Mouse (Mus musculus): ENCODE results near the gene Trim66. TPM values are rescaled to one million over a fixed set of nuclear protein-coding genes. Genes with fewer than 3 reads are reported as not detected.

Gene Trim66
- total RNA-seq (2017) = 0.05 and 0.09 TPM in 2 replicates

DNA sequence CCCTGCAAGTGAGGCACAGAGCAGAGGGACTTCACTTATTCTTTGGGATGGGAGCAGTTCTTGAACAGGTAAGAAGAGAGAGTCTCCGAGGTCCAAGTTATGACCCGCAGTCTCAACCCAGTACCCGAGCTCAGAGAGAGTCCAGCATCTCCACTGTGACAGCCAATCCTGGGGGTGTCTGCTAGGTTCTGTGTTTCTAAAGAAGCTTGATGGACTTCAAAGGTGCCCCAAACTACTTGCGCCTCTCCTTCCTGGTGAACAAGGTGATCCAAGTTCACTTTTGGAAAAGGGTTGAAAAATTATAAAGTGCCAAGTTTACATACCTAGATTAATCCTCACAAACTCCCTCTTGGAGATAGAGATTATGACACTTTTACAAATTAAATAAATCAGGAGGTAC is at the start of gene Trim66:
Gene Trim66, minus strand, starts transcription at position 101 of the 400 bp plus-strand sequence.
- ATAC-seq (replicated peaks; ENCODE audit: low read depth, poor library complexity, severe bottlenecking) = no peak

DNA sequence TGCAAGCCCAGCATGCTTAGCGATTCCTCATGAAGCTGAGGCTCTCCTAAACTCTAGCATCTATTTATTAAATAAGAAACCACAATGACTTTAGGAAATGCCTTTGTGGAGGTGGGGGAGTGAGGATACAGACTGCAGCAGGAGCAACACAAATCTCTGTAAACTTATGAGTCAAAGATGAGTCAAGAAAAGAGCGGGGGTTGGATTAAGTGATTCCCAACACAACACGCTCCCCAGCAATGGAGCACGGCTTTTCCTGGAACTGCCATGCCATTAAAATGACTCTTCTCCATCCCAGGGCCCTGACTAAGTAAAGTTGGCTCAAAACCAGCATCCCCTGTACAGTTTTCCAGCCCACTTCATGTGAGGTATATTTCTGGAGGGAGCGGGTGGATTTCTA is 38.8 kb upstream of the Trim66 start:
- no peak for ATAC-seq (replicated peaks; ENCODE audit: low read depth, poor library complexity, severe bottlenecking)

DNA sequence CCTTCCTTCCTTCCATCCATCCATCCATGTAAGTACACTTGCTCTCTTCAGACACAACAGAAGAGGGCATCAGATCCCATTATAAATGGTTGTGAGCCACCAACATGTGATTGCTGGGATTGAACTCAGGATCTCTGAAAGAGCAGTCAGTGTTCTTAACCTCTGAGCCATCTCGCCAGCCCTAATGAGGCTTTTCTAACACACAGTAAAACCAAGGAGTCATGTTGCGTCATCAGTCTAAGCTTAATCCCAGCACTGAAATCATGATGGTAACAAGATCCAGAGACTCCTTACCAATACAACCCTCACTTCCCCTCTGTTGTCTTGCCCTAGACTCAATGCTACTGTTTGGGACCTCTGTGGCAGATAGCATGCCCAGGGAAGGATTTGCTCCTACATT is 38.3 kb upstream of the Trim66 start:
- ATAC-seq (replicated peaks; ENCODE audit: low read depth, poor library complexity, severe bottlenecking) = no peak

DNA sequence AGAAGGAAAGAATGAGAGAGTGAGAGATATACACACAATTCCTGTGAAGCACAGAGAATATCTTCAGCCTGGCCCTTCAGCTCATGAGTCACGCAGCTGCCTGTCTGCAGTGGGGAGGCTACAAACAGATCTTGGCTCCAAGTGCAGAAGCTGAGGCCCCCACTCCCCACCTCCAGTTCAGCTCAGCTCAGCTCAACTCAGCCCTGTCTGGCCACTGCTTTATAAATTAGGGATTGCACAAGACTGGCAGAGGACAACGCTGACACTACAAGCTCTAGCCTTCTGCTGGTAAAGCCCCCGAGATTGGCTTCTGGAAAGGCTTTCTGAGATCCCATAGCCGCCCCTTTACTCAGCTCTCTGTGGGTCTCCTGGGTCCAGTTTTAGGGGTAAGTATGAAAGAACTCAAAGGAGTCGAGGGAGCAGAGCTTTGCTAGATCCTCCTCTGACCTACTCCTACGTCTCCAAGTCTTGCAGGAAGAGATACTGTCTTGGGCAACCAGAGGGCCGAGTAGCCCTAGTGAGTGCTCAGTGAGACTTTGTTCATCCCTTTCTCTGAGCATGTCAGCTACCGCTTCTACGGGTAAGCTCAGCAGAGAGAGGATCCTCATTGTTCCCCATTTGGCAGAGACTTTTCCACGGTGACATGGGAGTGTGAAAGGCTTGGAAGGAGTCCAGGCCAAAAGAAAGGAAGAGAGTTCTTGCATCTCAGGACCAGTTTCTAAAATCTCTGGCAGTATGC is 37.5 kb upstream of the Trim66 start:
- no peak for ATAC-seq (replicated peaks; ENCODE audit: low read depth, poor library complexity, severe bottlenecking)

DNA sequence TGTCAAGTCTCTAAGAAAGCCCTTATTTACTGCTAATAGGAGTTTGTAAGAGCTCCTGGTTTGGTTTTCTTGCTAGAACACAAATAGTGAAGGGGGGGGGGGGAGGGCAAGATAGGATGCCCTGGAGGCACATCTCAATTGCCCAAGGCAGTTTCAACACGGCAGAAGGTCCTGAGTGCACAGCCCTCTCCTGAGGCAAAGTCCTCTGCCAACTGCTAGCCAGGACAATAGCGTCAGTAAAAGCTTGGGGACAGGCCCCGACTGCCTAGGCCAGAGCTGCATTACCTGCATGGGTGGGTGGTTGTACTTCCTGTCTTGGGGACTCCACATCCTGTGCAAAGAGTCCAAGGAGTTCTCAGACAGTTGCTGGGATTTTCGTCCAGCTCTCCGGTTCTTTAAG is 36.9 kb upstream of the Trim66 start:
- no peak for ATAC-seq (replicated peaks; ENCODE audit: low read depth, poor library complexity, severe bottlenecking)

DNA sequence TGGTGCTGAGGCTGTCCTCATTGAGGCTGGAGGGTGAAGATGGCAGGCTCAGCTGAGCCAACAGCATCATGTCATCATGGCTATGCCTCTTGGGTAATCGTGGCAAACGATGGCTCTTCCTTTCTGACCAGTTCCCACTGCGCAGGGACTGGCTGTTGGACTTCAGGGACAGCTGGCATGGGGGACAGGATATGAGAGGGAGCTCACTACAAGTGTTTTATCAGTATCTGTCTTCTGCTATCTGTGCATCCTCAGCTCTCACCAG is 34.4 kb upstream of the Trim66 start:
- no peak for ATAC-seq (replicated peaks; ENCODE audit: low read depth, poor library complexity, severe bottlenecking)

DNA sequence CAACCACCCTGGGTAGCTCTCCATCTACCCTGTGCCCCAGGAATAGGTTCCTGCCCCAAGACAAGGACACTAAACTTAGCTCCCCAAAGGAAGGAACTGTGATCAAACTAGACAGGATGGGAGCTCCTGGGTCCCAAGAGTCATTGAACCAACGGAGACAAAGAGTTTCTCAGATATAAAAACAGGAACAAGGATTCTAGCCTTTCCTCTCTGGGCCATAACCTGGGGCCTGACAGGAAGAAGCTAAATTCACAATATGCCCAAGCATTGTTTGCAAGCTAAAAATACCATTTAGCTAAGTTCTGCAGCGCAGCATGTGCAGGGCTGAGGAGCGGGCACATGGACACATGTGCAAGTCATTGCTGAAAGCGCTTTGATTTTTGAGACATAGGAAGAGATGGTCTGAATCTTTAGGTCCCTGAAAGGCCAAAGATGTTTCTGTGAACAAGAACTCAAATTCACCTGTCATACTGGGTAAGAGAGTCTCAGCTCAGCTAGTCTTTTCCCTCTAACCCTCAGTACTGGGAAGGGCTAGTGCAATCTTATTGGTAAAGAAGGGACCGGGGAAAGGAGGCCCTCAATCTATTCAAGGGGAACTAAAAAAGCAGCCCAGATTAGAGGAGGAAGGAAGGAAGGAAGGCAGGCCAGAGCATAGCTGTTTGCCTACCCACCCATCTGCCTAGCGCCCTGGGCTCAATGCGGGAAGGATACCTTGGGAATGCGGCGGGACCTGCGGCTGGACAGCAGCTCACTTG is 33.9 kb upstream of the Trim66 start:
- peak; percentile 46; the same call in 1 of the 2 replicates for ATAC-seq (replicated peaks; ENCODE audit: low read depth, poor library complexity, severe bottlenecking)

DNA sequence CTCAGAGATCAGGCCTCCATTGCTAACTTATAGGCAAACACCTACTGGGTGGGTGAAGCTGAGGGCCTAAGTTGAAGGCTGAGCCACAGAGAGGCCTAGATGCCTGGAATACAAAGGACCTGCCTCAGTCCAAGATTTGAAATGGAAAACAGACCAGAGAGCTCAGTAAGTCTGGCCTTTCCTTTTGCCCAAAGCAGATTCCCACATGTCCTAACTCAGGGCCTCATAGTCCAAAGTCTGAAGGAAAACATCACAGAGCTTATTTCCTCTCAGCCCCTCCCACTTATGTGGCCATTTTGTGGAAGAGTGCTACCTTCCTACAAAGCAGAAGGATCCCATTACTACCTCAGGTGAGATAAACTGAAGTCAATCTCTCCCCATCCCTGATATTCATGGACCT is 33.0 kb upstream of the Trim66 start:
- no peak for ATAC-seq (replicated peaks; ENCODE audit: low read depth, poor library complexity, severe bottlenecking)

DNA sequence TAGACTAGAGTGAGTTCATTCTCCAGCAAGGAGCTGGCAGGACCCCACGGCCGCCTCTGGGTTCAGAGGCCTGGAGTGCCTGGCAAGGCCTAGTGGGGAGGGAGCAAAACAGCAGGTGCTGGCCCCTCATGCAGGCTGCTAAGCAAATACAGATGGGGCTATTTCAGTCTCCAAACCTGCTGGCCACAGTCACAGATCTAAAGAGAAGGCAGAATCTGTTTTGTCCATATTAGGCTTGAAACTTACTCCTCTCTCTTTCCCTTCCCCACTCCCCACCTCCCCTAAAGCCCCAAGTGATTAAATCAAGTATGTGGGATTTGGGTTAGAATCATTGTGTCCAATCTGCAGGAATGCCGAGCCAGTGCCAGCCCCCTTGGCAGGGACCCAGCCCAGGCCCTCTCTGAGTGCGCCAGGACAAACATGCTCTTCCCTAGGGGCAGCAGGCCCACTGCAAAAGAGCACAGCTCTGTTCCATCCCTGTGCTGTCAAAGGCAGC is 28.6 kb upstream of the Trim66 start:
- ATAC-seq (replicated peaks; ENCODE audit: low read depth, poor library complexity, severe bottlenecking) = no peak

DNA sequence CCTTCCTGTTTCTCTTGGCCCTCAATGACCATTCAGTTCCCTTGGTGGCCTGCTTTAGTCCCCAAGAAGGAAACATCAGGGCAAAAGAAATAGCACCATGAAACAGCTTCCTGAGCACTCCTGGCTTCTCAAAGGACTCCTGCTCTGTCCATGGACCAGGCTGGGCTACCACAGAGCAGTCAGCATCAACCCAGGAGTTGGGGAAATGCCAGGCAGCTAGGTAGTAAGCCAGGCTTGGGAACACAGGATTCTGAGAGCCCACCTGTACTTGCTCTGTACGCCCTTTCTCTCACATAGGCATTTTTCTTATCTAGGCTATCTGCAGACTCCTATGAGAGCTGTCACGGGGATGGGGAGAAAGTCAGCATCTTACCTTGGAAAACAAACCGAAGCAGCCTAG is 27.0 kb upstream of the Trim66 start:
- ATAC-seq (replicated peaks; ENCODE audit: low read depth, poor library complexity, severe bottlenecking) = no peak

DNA sequence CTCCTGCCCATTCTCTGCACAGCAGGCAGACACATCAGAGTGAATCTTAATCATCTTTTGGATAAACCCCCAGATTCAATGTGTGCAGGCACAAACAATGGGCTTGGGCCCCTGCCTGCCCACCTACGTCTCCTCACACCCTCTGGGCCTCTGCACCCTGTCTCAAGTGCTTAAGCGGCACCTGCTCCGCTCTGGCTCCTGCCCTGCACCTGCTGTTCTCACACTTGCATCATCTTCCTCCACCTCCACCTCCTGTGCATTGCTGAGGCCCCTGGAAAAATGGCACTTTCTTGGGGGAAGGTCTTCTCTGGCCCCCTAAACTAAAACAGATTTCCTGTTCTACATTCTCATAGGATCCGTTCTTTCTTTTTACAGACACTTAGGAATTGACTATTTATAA is 26.0 kb upstream of the Trim66 start:
- no peak for ATAC-seq (replicated peaks; ENCODE audit: low read depth, poor library complexity, severe bottlenecking)

DNA sequence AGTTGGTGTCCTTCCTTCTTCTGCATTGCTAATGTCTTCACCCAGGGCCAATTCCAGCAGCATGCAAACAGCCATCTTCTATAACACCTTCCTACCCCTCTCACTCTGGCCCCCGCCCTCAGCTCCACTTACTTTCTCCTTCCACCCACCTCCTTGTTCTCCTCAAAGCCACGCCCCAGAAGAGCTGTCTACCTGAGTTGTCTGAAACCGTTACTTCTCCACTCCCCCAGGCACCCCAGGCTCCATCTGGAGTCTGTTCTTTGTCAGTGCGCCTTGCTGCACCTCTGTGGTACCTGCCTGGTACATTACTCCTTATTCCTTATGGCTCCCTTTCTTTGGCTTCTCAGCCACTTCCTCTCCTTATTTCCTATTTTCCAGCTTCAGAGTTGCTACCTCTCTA is 25.2 kb upstream of the Trim66 start:
- no peak for ATAC-seq (replicated peaks; ENCODE audit: low read depth, poor library complexity, severe bottlenecking)

DNA sequence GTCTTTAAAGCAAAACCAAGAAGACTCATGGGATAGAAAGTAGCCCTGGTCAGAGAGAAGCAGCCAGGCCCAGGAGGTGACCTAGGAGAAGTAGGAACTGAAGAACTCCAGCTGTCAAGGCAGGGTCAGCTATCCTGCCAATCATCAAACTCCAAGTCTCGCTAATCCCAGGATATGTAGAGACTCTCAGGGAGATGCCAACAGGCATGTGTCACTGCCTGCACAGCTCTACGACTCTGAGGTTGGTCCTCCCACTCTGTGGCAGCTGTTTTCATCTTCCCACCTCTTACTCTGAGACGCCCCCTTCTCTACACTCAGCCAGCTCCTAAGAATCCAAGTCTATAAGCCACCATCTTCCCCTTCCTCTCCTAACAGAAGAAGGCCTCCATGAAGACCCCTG is 24.8 kb upstream of the Trim66 start:
- no peak for ATAC-seq (replicated peaks; ENCODE audit: low read depth, poor library complexity, severe bottlenecking)

DNA sequence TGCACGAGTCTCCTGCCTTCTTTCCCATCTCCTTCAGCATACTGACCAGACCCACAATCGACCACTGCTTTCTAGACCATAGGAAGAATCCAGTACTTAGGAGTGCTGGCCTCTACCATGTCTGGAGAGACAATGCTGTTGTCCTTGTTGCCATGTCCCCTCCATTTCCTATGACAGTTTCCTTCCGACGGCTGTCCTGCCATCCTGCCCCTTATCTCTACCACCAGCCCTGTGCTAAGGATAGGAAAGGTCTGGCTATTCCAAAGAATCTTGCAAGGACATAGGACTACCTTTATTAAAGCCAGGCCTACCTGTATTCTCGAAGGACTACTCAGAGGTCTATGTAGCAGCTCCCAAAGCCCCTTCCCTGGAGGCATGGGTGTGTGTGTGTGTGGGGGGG is 23.6 kb upstream of the Trim66 start:
- no peak for ATAC-seq (replicated peaks; ENCODE audit: low read depth, poor library complexity, severe bottlenecking)

DNA sequence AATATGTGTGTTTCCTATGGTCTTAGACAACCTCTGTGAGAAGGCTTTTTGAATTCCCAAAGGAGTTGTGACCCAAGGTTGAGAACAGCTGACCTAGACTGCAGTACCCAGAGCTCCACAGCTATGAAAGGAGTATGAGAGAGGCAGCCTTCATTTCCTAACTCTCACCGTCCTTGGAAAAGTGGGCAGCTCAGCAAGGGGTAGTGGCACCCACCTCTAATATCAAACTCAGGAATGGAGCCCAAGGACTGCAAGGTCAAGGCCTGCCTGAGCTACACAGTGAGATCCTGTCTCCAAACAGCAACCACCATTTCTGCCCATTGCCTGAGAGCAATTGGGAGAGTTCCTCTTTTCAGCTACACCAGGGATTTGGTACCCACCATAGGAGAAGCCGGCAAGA is 21.8 kb upstream of the Trim66 start:
- no peak for ATAC-seq (replicated peaks; ENCODE audit: low read depth, poor library complexity, severe bottlenecking)

DNA sequence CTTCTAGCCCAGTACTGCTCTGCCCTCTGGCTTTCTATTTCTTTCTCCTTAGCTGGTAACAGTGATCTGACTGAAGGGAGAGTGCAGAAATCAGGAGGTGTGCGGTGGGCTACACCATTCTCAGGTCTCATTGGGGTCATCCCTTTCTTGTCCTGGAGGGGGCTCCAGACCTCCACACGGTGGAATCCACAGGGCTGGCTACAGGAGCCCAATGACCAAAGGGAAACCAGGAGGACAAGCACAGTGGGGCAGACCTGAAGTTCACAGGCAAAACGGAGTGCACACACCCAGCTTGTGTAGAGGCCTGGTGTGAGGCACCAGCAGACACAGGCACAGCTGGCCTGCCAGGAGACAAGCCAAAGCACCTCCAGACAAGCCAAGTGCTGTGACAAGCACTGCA is 20.4 kb upstream of the Trim66 start:
- ATAC-seq (replicated peaks; ENCODE audit: low read depth, poor library complexity, severe bottlenecking) = peak; percentile 61

DNA sequence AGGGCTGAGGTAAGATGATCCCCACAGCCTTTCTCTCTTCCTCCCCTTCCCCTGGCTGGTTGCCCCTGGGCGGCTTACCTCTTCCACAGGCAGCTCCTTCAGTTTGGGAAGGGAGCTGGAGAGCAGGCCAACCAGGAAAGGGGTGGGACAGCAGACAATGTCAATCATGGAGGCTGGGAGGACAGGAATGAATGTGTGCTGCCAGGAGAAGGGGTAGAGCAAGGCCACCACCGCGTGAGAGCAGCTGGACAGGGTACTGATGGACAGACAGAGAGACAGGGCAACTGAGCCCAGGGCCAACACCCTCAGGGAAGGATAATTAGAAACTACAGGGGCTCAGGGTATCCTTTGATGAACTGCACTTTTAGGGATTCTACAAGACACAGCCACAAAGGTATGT is 19.6 kb upstream of the Trim66 start:
- no peak for ATAC-seq (replicated peaks; ENCODE audit: low read depth, poor library complexity, severe bottlenecking)

DNA sequence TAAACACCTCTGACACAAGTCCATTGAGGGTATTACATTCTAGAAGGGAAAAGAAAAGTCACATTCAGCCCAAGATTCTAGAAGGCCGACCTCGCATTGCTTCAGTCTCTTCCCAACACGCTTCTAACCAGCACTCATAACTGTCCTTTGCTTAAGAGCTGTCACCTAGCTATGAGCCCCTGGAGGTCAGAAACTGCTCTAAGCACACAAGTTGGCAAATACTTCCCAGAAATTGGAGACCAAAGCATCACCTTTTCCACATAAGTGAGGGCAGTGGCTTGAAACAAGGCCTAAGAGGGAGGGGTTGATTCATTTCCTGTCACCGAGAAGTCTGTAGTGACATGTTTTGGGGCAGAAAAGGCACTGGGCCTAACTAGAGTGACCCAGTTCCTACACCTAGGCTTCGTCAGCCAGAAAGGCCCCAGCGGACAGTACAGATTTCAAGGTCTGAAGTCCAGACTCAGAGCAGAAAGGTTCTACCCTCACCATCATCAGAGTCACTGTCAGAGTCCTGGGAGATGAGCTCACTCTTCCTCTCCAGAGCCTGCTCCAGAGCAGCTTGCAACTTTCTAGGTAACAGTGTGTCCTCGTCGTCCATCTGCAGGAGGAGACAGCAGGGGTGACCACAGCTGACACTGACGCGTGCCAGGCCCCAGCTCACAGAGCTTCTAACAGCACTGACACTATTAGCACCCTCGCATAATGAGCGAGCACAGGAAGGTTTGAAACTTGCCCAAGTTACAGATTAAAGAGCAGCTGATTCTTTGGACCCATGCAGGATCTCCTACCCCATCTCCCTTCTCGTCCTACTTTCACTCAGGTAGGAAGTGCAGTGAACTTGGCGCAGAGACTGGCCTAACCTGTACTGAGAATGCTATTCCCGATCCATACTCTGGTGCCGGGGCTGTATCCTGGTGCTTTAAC is 18.1 kb upstream of the Trim66 start:
- ATAC-seq (replicated peaks; ENCODE audit: low read depth, poor library complexity, severe bottlenecking) = no peak

DNA sequence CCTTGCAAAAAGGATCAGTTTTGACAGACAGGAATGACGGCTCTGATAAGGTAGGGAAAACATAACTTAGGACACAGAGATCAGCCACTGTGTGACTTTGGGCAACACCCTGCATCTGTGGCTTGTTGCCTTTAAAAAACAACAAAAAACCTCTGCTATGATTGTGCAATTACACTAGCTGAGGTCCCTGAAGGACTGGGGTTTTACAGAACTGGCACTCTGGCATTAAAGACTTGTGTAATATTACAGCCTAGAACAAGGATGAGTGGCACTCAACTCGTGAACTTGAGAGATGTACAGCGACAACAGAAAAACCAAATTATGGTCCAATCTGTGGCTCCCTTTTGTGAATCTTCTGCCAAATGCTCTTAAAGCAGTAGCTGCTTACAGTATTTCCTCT is 16.8 kb upstream of the Trim66 start:
- ATAC-seq (replicated peaks; ENCODE audit: low read depth, poor library complexity, severe bottlenecking) = 0 out of 2 replicates have a peak, but pooled peaks have one; percentile 8

DNA sequence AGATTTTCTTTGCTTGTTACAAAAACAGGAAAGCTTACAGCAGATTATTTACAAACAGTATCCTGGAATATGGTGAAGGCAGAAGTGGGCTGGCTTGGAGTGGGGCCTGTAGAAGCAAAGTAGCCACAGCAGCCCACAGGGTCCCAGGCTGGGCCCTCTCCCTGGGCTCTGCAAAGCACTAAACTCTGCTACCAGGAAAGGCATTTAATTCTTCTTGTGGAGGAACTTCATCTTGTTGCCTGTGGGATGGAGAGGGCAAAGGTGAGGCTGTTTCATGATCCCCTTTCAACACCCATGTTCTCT is 16.5 kb upstream of the Trim66 start:
- no peak for ATAC-seq (replicated peaks; ENCODE audit: low read depth, poor library complexity, severe bottlenecking)
